Mouse (Mus musculus): ENCODE measurements around the gene Cog8.

DNA sequence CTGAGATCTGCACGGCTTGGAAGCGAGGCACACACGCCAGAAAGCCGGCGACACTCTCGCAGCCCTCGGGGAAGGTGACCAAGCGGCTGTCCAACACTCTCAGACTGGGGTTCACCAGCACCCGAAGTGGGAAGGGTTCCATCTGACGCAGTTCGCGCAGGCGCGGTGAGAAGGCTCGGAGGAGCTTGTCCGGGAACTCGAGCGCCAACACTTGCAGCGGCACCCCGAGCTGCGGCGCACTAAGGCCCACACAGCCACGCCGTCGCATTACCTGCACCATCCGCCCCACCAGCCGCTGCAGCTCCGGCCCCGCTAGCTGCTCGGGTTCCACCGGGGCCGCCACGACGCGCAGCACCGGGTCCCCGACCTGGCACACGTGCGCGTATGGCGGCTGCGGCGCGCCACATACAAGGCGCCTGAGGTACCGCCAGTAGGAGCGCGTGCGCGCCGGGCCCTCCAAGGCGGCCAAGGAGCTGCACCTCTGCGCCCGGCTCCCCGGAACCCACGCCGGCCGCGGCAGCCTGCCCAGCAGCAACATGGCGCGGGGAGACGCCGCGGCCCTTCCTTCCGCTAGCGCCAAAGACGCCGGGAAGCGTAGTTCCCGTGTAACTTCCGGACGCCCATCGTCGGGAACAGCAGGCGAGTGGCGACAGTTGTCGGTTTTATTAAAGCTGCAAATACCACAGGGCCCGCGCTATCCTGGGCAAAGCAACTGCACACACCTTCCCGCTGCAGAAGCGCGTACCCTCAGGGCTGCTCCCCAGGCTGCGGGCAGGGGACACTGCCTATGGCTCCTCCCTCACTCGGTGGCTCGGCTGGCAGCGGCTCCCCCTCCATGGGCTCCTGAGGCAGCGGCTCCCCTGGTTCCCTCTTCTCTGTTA, 8.2 kb downstream of the Cog8 start, which contains the start of gene Pdf:
- TF ChIP-seq CTCF (IDR thresholded peaks at IDR 0.05; ENCODE audit: extremely low read depth, insufficient read length, insufficient replicate concordance, low read depth, low read length) (no peak), POLR2A (IDR thresholded peaks at IDR 0.05; ENCODE audit: low read depth, low read length) (peak; percentile 53)
